Mouse (Mus musculus): ENCODE measurements around the gene Podxl. TPM values are rescaled to one million over a fixed set of nuclear protein-coding genes. Genes with fewer than 3 reads are reported as not detected.

Gene Podxl
- polyA plus RNA-seq, 1 experiment from 2014 or later, result 9.2 TPM

DNA sequence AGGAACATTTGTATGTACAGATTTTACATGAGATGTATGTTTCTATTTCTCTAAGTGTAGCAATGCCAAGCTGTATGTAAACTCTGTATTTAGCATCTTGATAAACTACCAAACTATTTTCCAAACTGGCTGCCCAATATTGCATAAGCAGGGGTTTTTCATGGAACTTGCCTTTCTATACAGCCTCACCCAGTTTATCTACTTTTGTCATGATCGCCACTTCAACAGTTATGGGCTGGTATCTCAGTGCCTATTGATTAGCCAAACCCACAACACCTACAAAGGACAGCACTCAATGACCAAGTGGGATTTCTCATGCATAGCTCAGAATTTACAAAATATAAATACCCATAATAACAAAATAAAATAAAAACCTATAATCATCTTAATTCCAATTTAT is 25.7 kb downstream of the Podxl start:
- Histone ChIP-seq H3K36me3 (no peaks in the 10 kb centered on the region), H3K9ac (replicated peaks) (no peak overlapping the region), H3K27ac (replicated peaks) (no peak overlapping the region), H3K9me3 (replicated peaks) (no peaks in the 10 kb centered on the region), H3K4me2 (no peak overlapping the region), H3K4me1 (peaks cover 7% of the 10 kb centered on the region), H3K27me3 (replicated peaks) (no peaks in the 10 kb centered on the region), H3K4me3 (replicated peaks) (no peak overlapping the region)
- ATAC-seq (ENCODE audit: low FRiP score), result no peak
- 97% methylated on average over 1 of the region's 1 CpGs for WGBS

DNA sequence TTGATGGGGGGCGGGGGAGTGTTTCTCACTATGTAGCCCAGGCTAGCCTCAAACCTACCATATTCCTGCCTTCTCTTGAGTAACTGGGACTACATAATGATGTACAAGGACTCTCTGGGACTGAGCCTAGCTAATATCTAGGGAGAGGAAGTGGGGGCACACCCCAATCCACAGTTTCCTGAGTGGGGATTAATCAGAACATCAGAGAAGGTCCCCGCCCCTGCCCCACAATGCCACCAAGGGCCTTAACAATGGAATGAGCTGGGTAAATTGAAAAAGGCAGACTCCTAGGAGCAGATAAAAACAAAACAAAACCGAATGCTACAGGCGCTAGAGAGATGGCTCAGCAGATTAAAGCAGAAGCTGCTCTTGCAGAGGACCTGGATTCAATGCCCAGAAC is 26.6 kb downstream of the Podxl start:
- Histone ChIP-seq H3K9me3 (replicated peaks) (no peaks in the 10 kb centered on the region), H3K9ac (replicated peaks) (no peak overlapping the region), H3K4me2 (no peak overlapping the region), H3K4me1 (peaks cover 4% of the 10 kb centered on the region; the same call in 1 of the 2 replicates), H3K36me3 (no peaks in the 10 kb centered on the region), H3K4me3 (replicated peaks) (no peak overlapping the region), H3K27ac (replicated peaks) (no peak overlapping the region; the same call in 1 of the 2 replicates), H3K27me3 (replicated peaks) (no peaks in the 10 kb centered on the region)
- WGBS, result 82% methylated on average over 4 of the region's 4 CpGs
- no peak for ATAC-seq (ENCODE audit: low FRiP score)

DNA sequence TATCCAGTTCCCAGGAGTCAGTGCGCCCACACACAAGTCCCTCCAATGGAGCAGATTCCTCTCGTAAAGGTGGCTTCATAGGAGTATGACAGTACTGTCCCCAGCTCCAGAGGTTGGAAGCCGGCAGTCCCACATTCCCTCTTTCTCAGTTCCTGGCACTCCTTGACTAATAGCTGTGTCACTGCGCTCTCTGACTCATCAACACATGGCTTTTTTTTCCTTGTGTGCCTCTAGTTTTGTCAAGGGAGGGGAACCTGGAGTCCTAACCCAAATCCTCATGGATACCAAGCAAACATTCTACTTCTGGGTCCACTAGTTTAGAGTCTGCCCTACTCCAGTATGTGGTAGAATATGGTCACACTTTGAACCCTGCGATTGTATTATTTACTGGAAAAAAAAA is 29.1 kb downstream of the Podxl start:
- no peak overlapping the region for H3K9ac ChIP-seq (replicated peaks)
- H3K36me3 ChIP-seq, result no peaks in the 10 kb centered on the region
- H3K27ac ChIP-seq (replicated peaks), result no peak overlapping the region
- 96% methylated on average over 5 of the region's 5 CpGs for WGBS
- peaks cover 4% of the 10 kb centered on the region; the same call in 1 of the 2 replicates for H3K4me1 ChIP-seq
- H3K4me3 ChIP-seq (replicated peaks), result no peak overlapping the region
- H3K9me3 ChIP-seq (replicated peaks), result no peaks in the 10 kb centered on the region
- H3K4me2 ChIP-seq, result no peak overlapping the region
- no peak for ATAC-seq (ENCODE audit: low FRiP score)
- H3K27me3 ChIP-seq (replicated peaks), result no peaks in the 10 kb centered on the region

DNA sequence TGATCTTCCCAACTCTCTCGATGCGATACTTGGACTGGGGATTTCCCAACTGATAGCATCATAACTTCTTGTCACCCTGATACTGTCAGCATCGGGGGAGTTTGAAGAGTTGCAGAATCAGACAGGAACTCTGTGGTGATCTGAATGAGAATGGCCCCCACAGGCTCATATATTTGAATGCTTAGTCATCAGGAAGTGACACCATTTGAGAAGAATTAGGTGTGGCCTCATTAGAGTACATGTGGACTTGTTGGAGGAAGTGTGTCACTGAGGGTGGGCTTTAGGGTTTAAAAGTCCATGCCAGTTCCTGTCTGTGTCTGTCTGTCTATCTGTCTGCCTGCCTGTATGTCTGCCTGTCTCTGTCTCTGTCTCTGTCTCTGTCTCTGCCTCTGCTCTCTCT is 31.9 kb downstream of the Podxl start:
- Histone ChIP-seq H3K4me2 (no peak overlapping the region), H3K4me1 (no peaks in the 10 kb centered on the region), H3K9ac (replicated peaks) (no peak overlapping the region), H3K4me3 (replicated peaks) (no peak overlapping the region), H3K27ac (replicated peaks) (no peak overlapping the region), H3K27me3 (replicated peaks) (no peaks in the 10 kb centered on the region), H3K9me3 (replicated peaks) (no peaks in the 10 kb centered on the region), H3K36me3 (no peaks in the 10 kb centered on the region)
- 97% methylated on average over 3 of the region's 3 CpGs for WGBS
- no peak for ATAC-seq (ENCODE audit: low FRiP score)

DNA sequence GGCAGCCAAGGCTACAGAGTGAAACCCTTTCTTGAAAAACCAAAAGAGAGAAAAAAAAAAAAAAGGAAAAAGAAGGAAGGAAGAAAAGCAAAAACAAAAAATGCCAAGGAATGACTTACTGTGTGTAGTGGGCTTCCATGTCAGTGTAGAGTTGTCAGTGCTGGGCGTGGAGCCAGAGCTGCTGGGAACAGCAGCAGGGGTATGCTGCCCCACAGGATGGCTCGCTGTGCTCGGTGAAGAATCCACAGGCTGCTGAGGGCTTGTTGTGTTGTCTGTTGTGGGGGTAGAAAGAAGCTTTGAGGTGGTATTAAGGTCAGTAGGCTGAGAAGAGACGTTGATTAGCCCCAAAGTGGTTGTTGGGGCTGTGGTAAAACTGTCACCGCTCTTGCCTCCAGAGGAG is 35.4 kb downstream of the Podxl start:
- H3K4me3 ChIP-seq (replicated peaks), result no peak overlapping the region
- H3K27me3 ChIP-seq (replicated peaks), result no peaks in the 10 kb centered on the region
- H3K9me3 ChIP-seq (replicated peaks), result no peaks in the 10 kb centered on the region
- no peak overlapping the region for H3K27ac ChIP-seq (replicated peaks)
- H3K4me1 ChIP-seq, result no peaks in the 10 kb centered on the region
- H3K9ac ChIP-seq (replicated peaks), result no peak overlapping the region
- H3K36me3 ChIP-seq, result peaks cover 12% of the 10 kb centered on the region
- 84% methylated on average over 5 of the region's 5 CpGs for WGBS
- H3K4me2 ChIP-seq, result no peak overlapping the region
- ATAC-seq (ENCODE audit: low FRiP score), result no peak

DNA sequence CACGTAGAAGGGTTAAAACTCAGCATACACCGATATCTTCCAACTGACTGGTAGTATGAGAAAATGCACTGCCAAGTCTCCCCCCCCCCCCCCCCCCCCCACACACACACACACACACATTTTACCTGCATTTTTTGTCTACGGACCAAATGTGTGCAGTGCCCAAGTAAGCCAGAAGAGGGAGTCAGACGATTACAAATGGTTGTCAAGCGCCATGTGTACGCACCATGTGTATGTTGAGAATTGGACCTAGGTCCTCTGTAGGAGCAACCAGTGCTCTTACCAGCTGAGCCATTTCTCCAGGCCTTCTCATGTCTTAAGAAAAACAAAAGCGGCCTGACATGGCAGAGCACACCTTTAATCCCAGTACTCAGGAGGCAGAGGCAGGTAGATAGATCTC is 35.9 kb downstream of the Podxl start:
- ATAC-seq (ENCODE audit: low FRiP score), result no peak
- no peaks in the 10 kb centered on the region for H3K27me3 ChIP-seq (replicated peaks)
- no peak overlapping the region for H3K27ac ChIP-seq (replicated peaks)
- 78% methylated on average over 7 of the region's 7 CpGs for WGBS
- no peaks in the 10 kb centered on the region for H3K9me3 ChIP-seq (replicated peaks)
- H3K4me3 ChIP-seq (replicated peaks), result no peak overlapping the region
- H3K4me1 ChIP-seq, result no peaks in the 10 kb centered on the region
- H3K9ac ChIP-seq (replicated peaks), result no peak overlapping the region
- no peak overlapping the region for H3K4me2 ChIP-seq
- H3K36me3 ChIP-seq, result peaks cover 12% of the 10 kb centered on the region

DNA sequence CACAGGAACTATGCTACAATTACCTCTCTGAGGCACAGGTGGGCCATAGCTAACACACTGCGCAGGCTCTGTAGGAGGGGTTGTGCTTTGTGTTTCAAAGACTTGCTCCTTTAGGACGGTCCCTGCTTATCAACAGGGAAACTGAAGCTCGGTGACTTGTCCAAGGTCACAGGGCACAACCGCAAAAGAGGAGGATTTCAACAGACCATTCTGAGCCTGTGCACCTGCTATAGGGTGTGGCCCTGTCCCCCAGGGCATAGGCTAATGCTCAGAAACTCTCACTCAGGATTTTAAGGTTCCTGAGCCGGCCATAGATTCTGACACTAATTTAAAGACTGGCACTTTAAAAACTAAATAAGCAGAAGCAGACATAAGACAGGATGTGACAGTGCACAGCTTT is 36.9 kb downstream of the Podxl start:
- Histone ChIP-seq H3K4me3 (replicated peaks) (no peak overlapping the region), H3K9me3 (replicated peaks) (no peaks in the 10 kb centered on the region), H3K4me1 (0 out of 2 replicates have a peak, but pooled peaks cover under 1% of the 10 kb centered on the region), H3K36me3 (peaks cover 16% of the 10 kb centered on the region), H3K27me3 (replicated peaks) (no peaks in the 10 kb centered on the region), H3K9ac (replicated peaks) (no peak overlapping the region), H3K27ac (replicated peaks) (no peak overlapping the region), H3K4me2 (no peak overlapping the region)
- ATAC-seq (ENCODE audit: low FRiP score), result no peak
- 91% methylated on average over 5 of the region's 5 CpGs for WGBS

DNA sequence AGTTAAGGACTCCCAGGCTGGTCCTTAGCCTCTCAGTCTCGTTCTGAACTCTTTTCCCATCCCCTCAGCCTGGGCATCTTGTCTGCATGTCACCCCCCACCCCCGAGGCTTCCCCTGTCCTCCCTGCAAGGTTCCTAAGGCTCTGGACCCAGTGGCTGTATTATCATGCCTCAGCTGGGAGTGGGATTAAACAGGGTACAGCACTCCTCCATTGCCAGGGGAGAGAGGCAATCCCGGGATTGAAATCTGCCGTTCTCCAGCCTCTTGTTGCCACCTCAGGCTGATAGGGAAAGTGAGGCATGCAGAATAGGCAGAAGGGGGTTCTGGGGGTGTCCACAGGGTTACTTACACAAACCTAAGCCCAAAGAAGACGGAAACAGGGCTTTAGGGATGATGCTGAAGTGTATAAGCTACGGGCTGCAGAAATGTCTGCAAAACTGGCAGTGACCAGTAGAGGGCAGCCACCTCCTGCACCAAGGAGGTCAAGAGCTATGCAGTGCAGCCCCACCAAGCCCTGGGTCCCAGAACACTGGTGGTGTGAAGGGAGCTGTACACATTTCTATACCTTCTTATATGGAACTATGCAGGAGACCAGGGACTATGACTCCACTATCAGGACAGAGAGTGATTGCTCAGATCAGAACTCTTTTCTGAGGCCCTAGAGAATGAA is 38.4 kb downstream of the Podxl start:
- no peak overlapping the region for H3K4me3 ChIP-seq (replicated peaks)
- no peak overlapping the region for H3K4me2 ChIP-seq
- H3K36me3 ChIP-seq, result peaks cover 16% of the 10 kb centered on the region
- no peaks in the 10 kb centered on the region for H3K9me3 ChIP-seq (replicated peaks)
- no peaks in the 10 kb centered on the region for H3K27me3 ChIP-seq (replicated peaks)
- H3K4me1 ChIP-seq, result peaks cover 9% of the 10 kb centered on the region
- H3K9ac ChIP-seq (replicated peaks), result no peak overlapping the region
- ATAC-seq (ENCODE audit: low FRiP score), result peak; percentile 42; the same call in 1 of the 2 replicates
- 72% methylated on average over 6 of the region's 6 CpGs for WGBS
- H3K27ac ChIP-seq (replicated peaks), result no peak overlapping the region

DNA sequence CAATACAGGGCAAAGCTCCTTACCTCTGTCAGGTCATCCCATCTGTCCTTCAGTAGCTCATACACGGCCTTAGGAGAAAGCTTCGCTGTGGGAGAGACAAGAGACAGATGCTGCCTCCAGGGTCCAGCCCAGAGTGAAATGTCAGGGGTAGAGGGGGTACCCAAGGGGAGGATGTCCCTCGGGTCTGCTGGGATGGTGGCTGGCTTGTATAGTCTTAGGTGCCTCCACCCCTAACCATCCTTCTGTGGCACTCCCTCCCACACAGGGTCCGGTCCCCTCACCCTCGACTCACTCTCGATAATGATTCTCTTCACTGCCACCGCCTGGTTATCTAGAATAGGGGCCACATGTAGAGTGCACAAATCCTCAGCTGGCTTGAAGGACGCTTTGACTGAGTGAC is 39.1 kb downstream of the Podxl start:
- ATAC-seq (ENCODE audit: low FRiP score), result no peak
- H3K27ac ChIP-seq (replicated peaks), result no peak overlapping the region
- H3K36me3 ChIP-seq, result peaks cover 16% of the 10 kb centered on the region
- H3K4me1 ChIP-seq, result peaks cover 9% of the 10 kb centered on the region
- no peaks in the 10 kb centered on the region for H3K9me3 ChIP-seq (replicated peaks)
- H3K4me2 ChIP-seq, result no peak overlapping the region
- H3K9ac ChIP-seq (replicated peaks), result no peak overlapping the region
- no peaks in the 10 kb centered on the region for H3K27me3 ChIP-seq (replicated peaks)
- 91% methylated on average over 8 of the region's 8 CpGs for WGBS
- no peak overlapping the region for H3K4me3 ChIP-seq (replicated peaks)

DNA sequence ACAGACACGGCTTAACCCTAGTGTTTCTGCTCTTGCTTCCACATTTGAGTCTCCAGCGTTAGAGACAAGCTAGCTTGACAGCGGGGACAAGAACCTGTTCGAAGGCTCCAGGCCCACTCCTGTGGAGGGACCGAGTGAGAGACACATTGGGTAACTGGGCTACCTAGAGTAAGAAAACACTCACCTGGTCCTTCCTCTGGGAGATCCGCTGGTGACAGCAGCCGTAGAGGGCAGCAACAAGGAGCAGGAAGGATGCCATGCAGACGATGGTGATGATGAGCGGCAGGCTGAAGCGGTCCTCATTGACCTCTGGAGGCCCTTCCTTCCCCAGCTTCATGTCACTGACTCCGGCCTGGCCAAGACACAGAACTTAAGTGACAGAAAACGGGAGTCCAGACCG is 39.7 kb downstream of the Podxl start:
- no peak overlapping the region for H3K4me2 ChIP-seq
- peaks cover 16% of the 10 kb centered on the region for H3K36me3 ChIP-seq
- H3K4me1 ChIP-seq, result peaks cover 9% of the 10 kb centered on the region
- no peak for ATAC-seq (ENCODE audit: low FRiP score)
- no peak overlapping the region for H3K4me3 ChIP-seq (replicated peaks)
- 94% methylated on average over 13 of the region's 13 CpGs for WGBS
- H3K9me3 ChIP-seq (replicated peaks), result no peaks in the 10 kb centered on the region
- H3K9ac ChIP-seq (replicated peaks), result no peak overlapping the region
- no peaks in the 10 kb centered on the region for H3K27me3 ChIP-seq (replicated peaks)
- no peak overlapping the region for H3K27ac ChIP-seq (replicated peaks)

DNA sequence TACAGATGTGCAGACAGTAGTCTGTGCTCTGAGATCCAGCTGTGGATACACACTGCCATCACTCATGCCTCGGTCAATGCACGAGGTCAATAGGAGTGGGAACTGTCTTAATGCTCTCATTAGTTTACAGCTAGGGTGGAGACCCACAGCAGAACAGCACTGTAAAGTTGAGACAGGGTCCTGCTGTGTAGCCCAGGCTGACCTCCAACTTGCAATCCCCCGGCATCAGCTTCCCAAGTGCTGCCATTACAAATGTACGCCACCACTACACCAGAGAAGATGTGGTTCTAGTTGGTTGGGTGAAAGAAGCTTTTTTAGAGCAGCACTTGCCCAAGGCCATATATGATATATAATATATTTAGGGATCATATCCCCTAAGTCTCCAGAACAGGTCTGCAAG is 40.1 kb downstream of the Podxl start:
- H3K36me3 ChIP-seq, result peaks cover 16% of the 10 kb centered on the region
- no peak for ATAC-seq (ENCODE audit: low FRiP score)
- no peak overlapping the region for H3K4me2 ChIP-seq
- H3K27me3 ChIP-seq (replicated peaks), result no peaks in the 10 kb centered on the region
- no peaks in the 10 kb centered on the region for H3K9me3 ChIP-seq (replicated peaks)
- peaks cover 9% of the 10 kb centered on the region for H3K4me1 ChIP-seq
- H3K9ac ChIP-seq (replicated peaks), result no peak overlapping the region
- H3K27ac ChIP-seq (replicated peaks), result no peak overlapping the region
- no peak overlapping the region for H3K4me3 ChIP-seq (replicated peaks)
- WGBS, result 90% methylated on average over 4 of the region's 4 CpGs

DNA sequence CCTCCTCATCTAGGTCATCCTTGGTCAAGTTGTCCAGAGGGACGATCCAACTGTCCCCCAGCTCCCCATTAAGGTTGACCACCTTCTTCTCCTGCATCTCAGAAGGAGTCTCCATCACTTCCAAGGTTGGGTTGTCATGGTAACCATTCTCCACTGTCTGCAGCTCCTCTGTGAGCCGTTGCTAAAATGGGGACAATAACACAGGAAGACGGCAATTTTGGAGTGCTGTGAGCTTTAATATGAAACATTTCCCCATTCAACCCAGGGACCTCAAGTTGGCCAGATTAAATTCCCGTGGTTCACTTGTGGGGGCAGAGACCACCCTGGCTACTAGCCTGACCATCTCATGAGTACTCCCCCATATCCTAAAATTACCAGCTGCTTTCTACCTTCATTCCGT is 40.7 kb downstream of the Podxl start:
- no peak overlapping the region for H3K4me2 ChIP-seq
- H3K36me3 ChIP-seq, result peaks cover 16% of the 10 kb centered on the region
- no peaks in the 10 kb centered on the region for H3K9me3 ChIP-seq (replicated peaks)
- no peaks in the 10 kb centered on the region for H3K27me3 ChIP-seq (replicated peaks)
- no peak overlapping the region for H3K27ac ChIP-seq (replicated peaks)
- no peak overlapping the region for H3K4me3 ChIP-seq (replicated peaks)
- peaks cover 9% of the 10 kb centered on the region for H3K4me1 ChIP-seq
- ATAC-seq (ENCODE audit: low FRiP score), result no peak
- H3K9ac ChIP-seq (replicated peaks), result no peak overlapping the region
- WGBS, result 45% methylated on average over 5 of the region's 5 CpGs

Measured in neural tube, embryonic 15.5 days (tissue).